Mouse (Mus musculus) embryonic stem cell, embryonic (primary cell): ENCODE data around the gene Acp5.

Experiments
- CTCF ChIA-PET, 4 experiments: fragments of 300-600 bp in 2 of 4; fragments of 350-600 bp in 2 of 4; sonication (Branson Sonifier 250); formaldehyde crosslinking; loops; one replicate each; lab custom pipeline; 2022; ENCODE audit warnings: inconsistent platforms in 2 of 4; lab: Charles Lee
- POLR2A ChIA-PET, 4 experiments: fragments of 300-600 bp in 2 of 4; fragments of 350-600 bp in 2 of 4; sonication (Branson Sonifier 250); formaldehyde crosslinking; loops; one replicate each; lab custom pipeline; 2022; ENCODE audit warnings: antibody characterized with exemption in 4 of 4, inconsistent platforms in 1 of 4; lab: Charles Lee

Gene Acp5

GRCm38 (mm10) chr9:22135644-22136390, at the start of gene Acp5:
TSS of gene Acp5 (minus strand) at chr9:22135711.
- CTCF ChIA-PET = interaction anchor here in 2 of 4 experiments (0.6 to 1.3 kb wide), 2 partner anchors 18 to 441 kb away, joined by 5 to 13 read pairs; no protein-coding TSS in a partner anchor
- POLR2A ChIA-PET = interaction anchor here in 3 of 4 experiments (0.6 to 2.4 kb wide), 10 partner anchors 10 to 515 kb away, joined by 3 to 9 read pairs (median 3); partner anchors contain the start of genes Ccdc159 (in 1 of the 3), Pigyl (in 1 of the 3) and Tmem205 (in 1 of the 3)

GRCm38 (mm10) chr9:22172318-22172717, 36.8 kb upstream of the Acp5 start:
- ChIA-PET POLR2A (interaction anchor here in 1 of 4 experiments (1.1 kb wide), 2 partner anchors 11 to 15 kb away, joined by 3 read pairs; partner anchors contain the start of gene Zfp872), CTCF (no interaction called here)

- CTCF ChIA-PET = no interaction called here
- POLR2A ChIA-PET = interaction anchor here in 1 of 4 experiments (1.9 kb wide), 1 partner anchor 13 kb away, joined by 11 read pairs; the partner anchor contains the start of gene Pigyl
These were observed 33.8 kb upstream of the Acp5 start for GRCm38 (mm10) chr9:22169327-22169726.

- CTCF ChIA-PET = interaction anchor here in 1 of 4 experiments (0.6 kb wide), 1 partner anchor 981 kb away, joined by 3 read pairs; no protein-coding TSS in a partner anchor
These were observed 32.2 kb upstream of the Acp5 start for GRCm38 (mm10) chr9:22167751-22168150.

GRCm38 (mm10) chr9:22166686-22167085, 31.2 kb upstream of the Acp5 start:
- ChIA-PET POLR2A (interaction anchor here in 3 of 4 experiments (0.6 to 4.9 kb wide), 34 partner anchors 11 to 621 kb away, joined by 3 to 82 read pairs (median 4); partner anchors contain the start of genes Pigyl (in 3 of the 3), Anln (in 1 of the 3), Ccdc159 (in 1 of the 3) and Ldlr (in 1 of the 3)), CTCF (interaction anchor here in 3 of 4 experiments (0.6 to 2.4 kb wide), 9 partner anchors 9 to 245 kb away, joined by 3 to 25 read pairs (median 6); partner anchors contain the start of genes Pigyl (in 2 of the 3), 9530077C05Rik (in 1 of the 3) and Zfp809 (in 1 of the 3))

More at GRCm38 (mm10) chr9:22167751-22168150, 32.2 kb upstream of the Acp5 start:
- POLR2A ChIA-PET = interaction anchor here in 2 of 4 experiments (0.6 to 4.9 kb wide), 2 partner anchors 12 to 155 kb away, joined by 3 to 82 read pairs; partner anchors contain the start of gene Pigyl (in 1 of the 2)

GRCm38 (mm10) chr9:22165964-22166363, 30.5 kb upstream of the Acp5 start:
- ChIA-PET CTCF (interaction anchor here (0.5 to 2.4 kb wide), 22 partner anchors 8 to 245 kb away, joined by 3 to 25 read pairs (median 4); partner anchors contain the start of genes Pigyl (in 2 of the 4), 9530077C05Rik (in 1 of the 4), Gm49318 (in 1 of the 4) and Zfp809 (in 1 of the 4)), POLR2A (interaction anchor here (0.6 to 4.9 kb wide), 75 partner anchors 8 to 1190 kb away, joined by 3 to 82 read pairs (median 4); partner anchors contain the start of genes Pigyl (in 4 of the 4), Zfp809 (in 2 of the 4), Zfp872 (in 2 of the 4) and 9530077C05Rik (in 1 of the 4))

GRCm38 (mm10) chr9:22164711-22165668, 29.5 kb upstream of the Acp5 start:
- ChIA-PET CTCF (interaction anchor here (0.5 to 2.4 kb wide), 19 partner anchors 8 to 539 kb away, joined by 3 to 25 read pairs (median 4); partner anchors contain the start of genes Pigyl (in 3 of the 4) and 9530077C05Rik (in 1 of the 4)), POLR2A (interaction anchor here (0.7 to 4.9 kb wide), 62 partner anchors 9 to 1529 kb away, joined by 3 to 82 read pairs (median 4); partner anchors contain the start of genes Pigyl (in 4 of the 4), Zfp809 (in 2 of the 4), Zfp872 (in 2 of the 4) and 9530077C05Rik (in 1 of the 4))

GRCm38 (mm10) chr9:22162912-22163311, 27.4 kb upstream of the Acp5 start:
- ChIA-PET POLR2A (interaction anchor here in 2 of 4 experiments (0.8 to 4.9 kb wide), 9 partner anchors 7 to 78 kb away, joined by 3 to 82 read pairs (median 3); partner anchors contain the start of genes Ecsit (in 1 of the 2), Pigyl (in 1 of the 2), Zfp809 (in 1 of the 2) and Zfp872 (in 1 of the 2)), CTCF (interaction anchor here in 1 of 4 experiments (0.5 to 1.6 kb wide), 2 partner anchors 20 to 549 kb away, joined by 3 to 4 read pairs; no protein-coding TSS in a partner anchor)

GRCm38 (mm10) chr9:22162305-22162704, 26.8 kb upstream of the Acp5 start:
- CTCF ChIA-PET = interaction anchor here in 1 of 4 experiments (0.5 to 1.6 kb wide), 2 partner anchors 19 to 549 kb away, joined by 3 to 4 read pairs; no protein-coding TSS in a partner anchor
- POLR2A ChIA-PET = interaction anchor here in 1 of 4 experiments (1.1 to 2.2 kb wide), 3 partner anchors 10 to 63 kb away, joined by 3 to 7 read pairs (median 5); partner anchors contain the start of gene Zfp809

- CTCF ChIA-PET = interaction anchor here in 1 of 4 experiments (0.6 kb wide), 1 partner anchor 43 kb away, joined by 4 read pairs; no protein-coding TSS in a partner anchor
- POLR2A ChIA-PET = interaction anchor here in 3 of 4 experiments (0.5 to 2.2 kb wide), 9 partner anchors 11 to 437 kb away, joined by 3 to 5 read pairs (median 3); partner anchors contain the start of genes Anln (in 2 of the 3) and Zfp809 (in 1 of the 3)
These were observed 25.8 kb upstream of the Acp5 start for GRCm38 (mm10) chr9:22161299-22161698.

- POLR2A ChIA-PET = interaction anchor here in 3 of 4 experiments (0.6 to 2.3 kb wide), 8 partner anchors 8 to 222 kb away, joined by 3 to 11 read pairs (median 4); partner anchors contain the start of gene Zfp872 (in 1 of the 3)
These were observed 22.2 kb upstream of the Acp5 start for GRCm38 (mm10) chr9:22157516-22158265.

GRCm38 (mm10) chr9:22156497-22157245, 21.2 kb upstream of the Acp5 start, which contains the start of gene Pigyl:
TSS of gene Pigyl (plus strand) at chr9:22156846.
- POLR2A ChIA-PET = interaction anchor here (0.5 to 2.9 kb wide), 77 partner anchors 9 to 936 kb away, joined by 3 to 82 read pairs (median 4); partner anchors contain the start of genes Gm49318 (in 3 of the 4), Zfp809 (in 3 of the 4), 9530077C05Rik (in 2 of the 4) and Ldlr (in 2 of the 4)
- CTCF ChIA-PET = interaction anchor here (0.5 to 3.5 kb wide), 38 partner anchors 9 to 857 kb away, joined by 3 to 25 read pairs (median 5); partner anchors contain the start of genes Gm49318 (in 2 of the 4), 9530077C05Rik (in 1 of the 4), Anln (in 1 of the 4) and Bbs9 (in 1 of the 4)

More at GRCm38 (mm10) chr9:22157516-22158265, 22.2 kb upstream of the Acp5 start:
- CTCF ChIA-PET = interaction anchor here in 2 of 4 experiments (1.1 to 1.4 kb wide), 4 partner anchors 8 to 353 kb away, joined by 3 to 4 read pairs (median 3); no protein-coding TSS in a partner anchor

GRCm38 (mm10) chr9:22155614-22156013, 20.1 kb upstream of the Acp5 start:
- ChIA-PET POLR2A (interaction anchor here (0.5 to 2.9 kb wide), 59 partner anchors 8 to 965 kb away, joined by 3 to 82 read pairs (median 6); partner anchors contain the start of genes Gm49318 (in 3 of the 4), Zfp809 (in 3 of the 4), 9530077C05Rik (in 2 of the 4) and Zfp653 (in 2 of the 4)), CTCF (interaction anchor here (0.5 to 3.5 kb wide), 61 partner anchors 8 to 405 kb away, joined by 3 to 25 read pairs (median 4); partner anchors contain the start of genes Gm49318 (in 4 of the 4), Ecsit (in 2 of the 4), 9530077C05Rik (in 1 of the 4) and Anln (in 1 of the 4))

- CTCF ChIA-PET = interaction anchor here in 2 of 4 experiments (0.6 to 3.5 kb wide), 7 partner anchors 10 to 99 kb away, joined by 3 to 25 read pairs (median 6); no protein-coding TSS in a partner anchor
- POLR2A ChIA-PET = interaction anchor here in 2 of 4 experiments (0.9 to 2.5 kb wide), 7 partner anchors 12 to 168 kb away, joined by 3 to 8 read pairs (median 3); partner anchors contain the start of genes Gm49318 (in 1 of the 2), Zfp599 (in 1 of the 2) and Zfp653 (in 1 of the 2)
These were observed 18.3 kb upstream of the Acp5 start for GRCm38 (mm10) chr9:22153810-22154209.
